34 mouse cellular contexts compared by ENCODE assay signal in genomic region chr3:48144885-48145284, GRCm38 (mm10).
"Had no signal": no experiment of that assay in that cellular context is flagged by ENCODE, and none has a peak within 500 bp of the region (broad histone marks: within the 10 kb centered on the region; RNA-seq: fewer than 3 reads in every experiment).

No protein-coding gene starts in this region.

- H3K27ac ChIP-seq: heart, embryonic 10.5 days; heart, embryonic 13.5 days; heart, embryonic 15.5 days; hindbrain, embryonic 10.5 days; hindbrain, embryonic 12.5 days; hindbrain, embryonic 13.5 days; hindbrain, embryonic 14.5 days; hindbrain, embryonic 15.5 days; hindbrain, postnatal 0 days; intestine, embryonic 15.5 days; kidney, embryonic 15.5 days; kidney, postnatal 0 days; layer of hippocampus, adult 2 months had no signal

- H3K9me3 ChIP-seq: heart, embryonic 10.5 days; heart, embryonic 12.5 days; heart, embryonic 13.5 days; heart, embryonic 15.5 days; hindbrain, embryonic 10.5 days; hindbrain, embryonic 12.5 days; hindbrain, embryonic 13.5 days; hindbrain, embryonic 15.5 days; intestine, embryonic 15.5 days; kidney, embryonic 15.5 days had no signal

- H3K36me3 ChIP-seq: heart, embryonic 10.5 days; heart, embryonic 12.5 days; heart, embryonic 13.5 days; heart, embryonic 15.5 days; hindbrain, embryonic 10.5 days; hindbrain, embryonic 12.5 days; hindbrain, embryonic 13.5 days; hindbrain, embryonic 15.5 days; intestine, embryonic 15.5 days; kidney, embryonic 15.5 days had no signal

- H3K4me1 ChIP-seq: heart, embryonic 10.5 days; heart, embryonic 12.5 days; heart, embryonic 13.5 days; heart, embryonic 15.5 days; hindbrain, embryonic 10.5 days; hindbrain, embryonic 12.5 days; hindbrain, embryonic 13.5 days; hindbrain, embryonic 15.5 days; intestine, embryonic 15.5 days; kidney, embryonic 15.5 days had no signal

- H3K4me3 ChIP-seq: heart, embryonic 10.5 days; heart, embryonic 12.5 days; heart, embryonic 13.5 days; heart, embryonic 15.5 days; hindbrain, embryonic 10.5 days; hindbrain, embryonic 12.5 days; hindbrain, embryonic 13.5 days; hindbrain, embryonic 15.5 days; intestine, embryonic 15.5 days; kidney, embryonic 15.5 days; layer of hippocampus, adult 2 months had no signal

- ATAC-seq: hindbrain, embryonic 16.5 days; hindbrain, postnatal 0 days; inflammation-experienced regulatory T-cells, adult 6 months; intestine, embryonic 15.5 days; intestine, embryonic 16.5 days; intestine, postnatal 0 days had no signal

- DNase-seq: heart, postnatal 10 days; heart, postnatal 14 days; heart, postnatal 36 days; kidney, adult 11 months; kidney, adult 18-20 months; kidney, adult 2 months; kidney, adult 8-10 months; kidney, adult 9 months; kidney, postnatal 10 days; kidney, postnatal 14 days; kidney, postnatal 25 days; kidney, postnatal 36 days; kidney, postnatal 4 days; layer of hippocampus, adult 9-11 months; layer of hippocampus, postnatal 36 days had no signal

- H3K27me3 ChIP-seq: heart, embryonic 12.5 days; heart, embryonic 13.5 days; heart, embryonic 15.5 days; hindbrain, embryonic 12.5 days; hindbrain, embryonic 13.5 days; hindbrain, embryonic 15.5 days; intestine, embryonic 15.5 days; kidney, embryonic 15.5 days had no signal

- H3K4me2 ChIP-seq: heart, embryonic 11.5 days; heart, embryonic 12.5 days; heart, embryonic 13.5 days; heart, embryonic 15.5 days; hindbrain, embryonic 12.5 days; hindbrain, embryonic 13.5 days; hindbrain, embryonic 14.5 days; hindbrain, embryonic 15.5 days; intestine, embryonic 15.5 days; kidney, embryonic 15.5 days had no signal

- H3K9ac ChIP-seq: heart, embryonic 12.5 days; heart, embryonic 13.5 days; heart, embryonic 15.5 days; hindbrain, embryonic 12.5 days; hindbrain, embryonic 13.5 days; hindbrain, embryonic 14.5 days; hindbrain, embryonic 15.5 days; intestine, embryonic 15.5 days; kidney, embryonic 15.5 days had no signal
